Mouse (Mus musculus): ENCODE results near the gene Hexdc. TPM values are rescaled to one million over a fixed set of nuclear protein-coding genes. Genes with fewer than 3 reads are reported as not detected.
A peak's percentile ranks its signal among the peaks of the same experiment; 100 is the strongest.

The Hexdc gene
- 22.8 and 36.9 TPM in 2 replicates for polyA plus RNA-seq (2012; rRNA removed)

GRCm38 (mm10) chr11:121204161-121205006, at the start of gene Hexdc, which contains the start of gene Ogfod3:
Hexdc (plus strand) TSS chr11:121204433.
Ogfod3 (minus strand) TSS chr11:121204711.
- DNase-seq (ENCODE audit: low read depth): peak; percentile 86

DNA sequence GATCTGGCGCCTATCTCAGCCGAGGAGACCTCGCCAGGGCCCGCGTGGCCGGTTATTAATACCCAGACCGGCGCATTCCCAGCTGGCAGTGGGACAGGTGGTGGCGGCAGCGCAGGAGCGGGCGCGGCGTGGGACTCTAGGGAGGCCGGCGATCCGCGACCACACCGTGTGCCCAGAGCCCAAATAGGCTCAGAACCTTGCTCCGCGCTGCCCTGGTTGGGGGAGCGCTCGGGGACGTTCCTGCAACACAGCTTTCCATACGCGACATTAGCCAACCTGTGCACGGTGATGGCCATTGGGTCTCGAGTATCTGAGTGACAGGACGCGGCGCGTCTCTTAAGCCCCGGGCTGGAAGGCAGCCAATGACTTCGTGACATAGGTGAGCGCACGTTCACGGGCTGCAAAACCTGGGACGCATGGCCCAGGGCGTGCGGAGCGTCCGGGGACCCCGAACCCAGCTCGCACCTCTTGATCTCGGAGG, 47.8 kb upstream of the Hexdc start:
- no peak for DNase-seq (ENCODE audit: low read depth)

DNA sequence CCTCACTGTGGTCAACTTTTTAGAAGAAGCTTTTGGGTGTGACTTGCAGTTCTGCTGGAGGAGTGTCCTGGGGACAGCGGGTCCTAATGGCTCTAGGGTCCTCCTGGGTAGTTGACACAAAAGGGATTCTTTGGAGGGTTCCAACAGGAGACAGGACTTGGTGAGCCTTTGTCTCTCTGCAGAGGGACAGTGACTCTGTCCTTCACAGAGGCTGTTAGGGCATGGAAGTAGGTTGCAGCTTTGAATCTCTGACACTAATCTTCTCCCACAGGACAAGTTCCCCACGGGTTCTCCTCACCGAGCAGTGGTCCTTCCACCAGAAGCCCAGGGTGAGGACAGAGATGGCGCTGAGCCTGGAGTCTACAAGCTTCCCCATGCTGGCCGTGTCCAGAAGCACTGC, 44.3 kb upstream of the Hexdc start, which contains the start of gene Uts2r:
Uts2r (plus strand) TSS at position 301 of the 400 bp plus-strand sequence.
- DNase-seq (ENCODE audit: low read depth): no peak

GRCm38 (mm10) chr11:121160636-121161346, 43.4 kb upstream of the Hexdc start:
- DNase-seq (ENCODE audit: low read depth): no peak

GRCm38 (mm10) chr11:121163751-121164150, 40.5 kb upstream of the Hexdc start:
- DNase-seq (ENCODE audit: low read depth): no peak

DNA sequence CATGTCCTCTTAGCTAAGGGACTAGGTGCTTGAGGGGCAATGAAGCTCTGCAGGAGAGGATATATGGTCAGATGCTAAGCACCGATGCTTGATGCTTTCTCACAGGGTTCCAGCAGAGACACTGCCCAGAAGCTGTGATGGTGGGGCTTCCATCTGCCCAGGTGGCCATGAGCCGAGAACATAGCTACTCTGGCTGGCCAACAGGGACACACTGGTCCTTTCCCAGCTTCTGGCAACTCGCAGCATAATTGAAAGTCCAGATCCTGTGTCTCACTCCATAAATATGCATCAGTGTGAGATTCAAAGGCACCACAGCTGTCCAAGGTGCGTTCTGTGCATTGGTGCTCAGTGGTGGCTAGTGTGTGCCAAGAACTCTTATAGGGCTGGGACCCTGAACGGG, 31.0 kb upstream of the Hexdc start:
- no peak for DNase-seq (ENCODE audit: low read depth)

GRCm38 (mm10) chr11:121174234-121174633, 30.0 kb upstream of the Hexdc start:
- no peak for DNase-seq (ENCODE audit: low read depth)

DNA sequence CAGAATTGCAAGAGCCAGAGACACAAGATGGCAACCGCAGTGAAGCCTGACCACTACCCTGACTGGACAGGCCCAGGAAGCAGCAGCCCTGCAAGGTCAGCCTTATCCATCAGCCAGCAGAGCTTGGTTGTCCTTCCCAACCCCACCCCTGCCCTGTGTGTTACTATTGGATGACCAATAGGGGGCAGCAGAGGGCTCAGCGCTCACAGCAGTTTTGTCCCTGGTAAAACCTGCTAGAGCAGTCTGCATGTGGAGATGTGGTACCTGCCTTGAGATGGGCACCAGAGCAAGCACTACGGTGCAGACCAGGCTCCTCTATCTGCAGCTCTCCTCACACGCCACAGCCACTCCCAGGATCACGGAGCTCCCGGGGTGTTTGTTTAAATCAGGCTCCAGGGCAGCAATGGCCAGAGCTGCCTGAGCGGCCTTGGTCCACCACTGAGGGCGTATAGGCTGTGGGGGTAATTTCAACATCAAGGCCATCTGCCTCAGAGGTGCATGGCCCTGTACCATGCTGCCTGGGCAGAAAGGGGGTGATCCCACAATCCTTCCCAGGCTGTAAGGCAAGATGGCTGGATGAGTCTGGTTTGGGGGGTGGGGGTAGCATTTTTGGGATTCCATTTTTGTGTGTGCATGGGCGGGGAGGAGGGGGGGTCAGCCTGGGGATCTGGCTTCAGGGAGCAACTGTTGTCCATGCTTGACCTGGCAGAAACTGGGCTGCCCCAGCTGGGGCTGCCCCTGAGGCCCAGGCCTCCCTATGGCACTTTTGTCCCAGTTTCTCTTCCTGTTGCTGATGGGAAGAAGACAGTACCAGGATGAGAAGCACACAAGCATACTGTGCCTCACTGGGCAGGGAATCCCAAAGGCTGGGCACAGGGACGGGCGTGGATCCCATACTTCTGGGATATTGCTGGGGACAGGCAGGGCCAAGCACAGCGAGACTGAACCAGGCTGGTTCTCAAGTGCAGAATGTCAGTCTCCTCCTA, 27.7 kb upstream of the Hexdc start:
- DNase-seq (ENCODE audit: low read depth): no peak

DNA sequence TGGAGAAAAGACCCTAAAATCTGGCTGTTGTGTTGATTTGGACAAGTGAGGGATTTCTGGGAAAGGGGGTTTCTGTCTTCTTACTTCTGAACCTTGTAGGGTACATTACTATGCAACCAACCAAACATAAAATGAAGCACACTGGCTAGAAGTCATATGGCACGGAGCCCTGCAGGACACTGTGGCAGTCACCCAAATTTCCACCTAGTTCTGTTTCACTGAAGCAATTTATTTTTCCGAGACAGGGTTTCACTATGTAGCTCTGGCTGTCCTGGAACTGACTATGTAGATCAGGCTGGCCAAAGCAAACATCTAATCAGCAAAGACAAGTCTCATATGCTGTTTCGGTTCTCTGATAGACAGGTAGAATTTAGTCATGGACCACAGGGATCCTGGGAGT, 14.6 kb upstream of the Hexdc start:
- no peak for DNase-seq (ENCODE audit: low read depth)

DNA sequence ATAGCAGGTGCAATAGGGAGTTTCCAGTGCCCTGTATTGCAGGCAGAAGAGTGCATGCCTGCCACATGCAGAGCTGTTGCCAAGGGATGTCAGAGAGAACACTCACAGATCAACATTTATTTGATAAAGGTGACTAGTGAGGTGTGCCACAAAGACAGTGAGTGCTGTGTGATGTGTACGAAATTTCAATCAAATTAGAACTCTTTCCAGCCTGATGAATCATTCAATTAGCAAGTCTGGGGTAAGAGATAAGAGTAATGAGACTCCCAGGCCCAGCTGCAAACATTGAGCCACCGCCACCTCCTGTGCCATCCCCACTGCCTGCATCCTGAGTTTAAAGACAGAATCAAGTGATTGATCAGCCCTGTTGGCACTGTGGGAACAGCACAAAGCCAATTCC, 11.5 kb upstream of the Hexdc start:
- no peak for DNase-seq (ENCODE audit: low read depth)

GRCm38 (mm10) chr11:121193415-121193814, 10.8 kb upstream of the Hexdc start:
- DNase-seq (ENCODE audit: low read depth): no peak

DNA sequence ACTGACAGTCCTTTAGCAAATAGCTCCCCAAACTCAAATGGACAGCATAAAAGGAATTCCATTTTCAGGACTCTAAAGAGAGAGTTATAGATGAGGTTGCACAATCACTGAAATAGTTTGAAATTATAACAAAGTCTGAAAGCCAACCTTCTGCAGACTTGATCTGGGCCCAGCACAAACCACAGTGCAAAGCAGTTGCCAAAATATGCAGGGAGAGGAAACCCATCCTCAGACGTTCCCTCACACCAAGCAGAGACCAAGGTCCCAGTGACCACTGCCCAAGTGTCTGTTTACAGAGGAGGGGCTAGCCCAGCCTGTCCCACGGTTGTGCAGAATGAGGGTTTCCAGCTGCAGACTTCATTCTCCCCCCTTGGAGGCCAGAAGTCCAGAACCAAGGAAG, 5.6 kb upstream of the Hexdc start:
- DNase-seq (ENCODE audit: low read depth): no peak

DNA sequence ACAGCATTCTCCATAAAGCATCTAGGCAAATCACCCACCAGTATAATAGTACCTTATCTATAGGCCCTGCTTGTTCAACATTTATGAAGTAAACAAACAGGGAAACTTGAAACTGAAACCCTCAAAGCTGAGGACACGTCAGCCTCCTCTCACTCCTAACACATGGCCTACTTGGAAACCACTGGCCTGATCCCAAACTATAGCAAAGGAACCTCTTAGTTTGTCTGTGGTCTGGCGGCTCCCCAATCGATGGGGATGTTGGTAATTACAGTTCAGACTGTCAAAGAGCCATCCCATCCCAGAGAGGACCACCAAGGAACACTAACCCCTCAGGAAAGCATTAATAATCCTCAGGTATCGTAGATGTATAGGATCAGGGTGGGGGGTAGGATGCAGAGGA, 4.4 kb upstream of the Hexdc start:
- DNase-seq (ENCODE audit: low read depth): no peak

GRCm38 (mm10) chr11:121200781-121201180, 3.5 kb upstream of the Hexdc start:
- no peak for DNase-seq (ENCODE audit: low read depth)

- DNase-seq (ENCODE audit: low read depth): no peak
Measured at GRCm38 (mm10) chr11:121201436-121202198, 2.6 kb upstream of the Hexdc start.

GRCm38 (mm10) chr11:121203859-121204160, 423 bp upstream of the Hexdc start:
- no peak for DNase-seq (ENCODE audit: low read depth)

GRCm38 (mm10) chr11:121216831-121217230, 12.6 kb downstream of the Hexdc start:
- DNase-seq (ENCODE audit: low read depth): no peak

- no peak for DNase-seq (ENCODE audit: low read depth)
Measured at GRCm38 (mm10) chr11:121219776-121220175, 15.5 kb downstream of the Hexdc start.

GRCm38 (mm10) chr11:121220771-121221170, 16.5 kb downstream of the Hexdc start:
- no peak for DNase-seq (ENCODE audit: low read depth)

DNA sequence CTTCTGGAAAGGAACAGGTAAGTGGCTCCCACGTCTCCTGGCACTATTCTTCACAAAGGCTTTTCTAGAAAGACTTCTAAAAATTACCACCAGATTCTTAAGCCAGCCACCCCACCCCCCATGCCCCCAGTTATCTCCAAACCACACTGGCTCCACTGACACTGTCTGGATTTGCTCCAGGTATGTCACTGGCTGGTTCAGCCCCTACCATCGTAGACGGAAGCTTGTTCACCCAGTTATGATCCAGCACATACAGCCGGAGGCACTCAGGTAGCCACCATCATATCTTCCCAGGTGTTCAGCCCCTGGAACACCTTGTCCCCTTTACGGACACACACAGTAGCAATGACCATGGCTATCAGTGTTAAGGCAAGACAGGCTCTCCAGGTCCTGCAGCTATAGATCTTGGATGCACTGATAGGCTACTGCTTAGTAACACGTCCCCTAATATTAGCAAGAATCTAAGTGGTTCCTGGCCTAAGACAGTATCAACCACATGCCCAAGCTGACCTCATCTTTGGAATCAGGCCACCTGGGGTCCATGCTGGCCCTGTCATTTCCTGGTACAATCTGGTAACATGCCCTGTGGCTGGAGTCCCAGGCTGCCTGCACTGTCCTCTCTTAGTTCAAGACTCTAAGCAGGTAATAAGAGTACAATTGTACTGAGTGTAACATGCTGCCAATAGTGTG, 17.2 kb downstream of the Hexdc start:
- DNase-seq (ENCODE audit: low read depth): no peak

All from gonadal fat pad, adult 2 months (tissue).